Mouse (Mus musculus) limb, embryonic 10.5 days (tissue): Measurements from ENCODE around the gene Crlf1. TPM values are rescaled to one million over a fixed set of nuclear protein-coding genes. Genes with fewer than 3 reads are reported as not detected.
A peak's percentile ranks its signal among the peaks of the same experiment; 100 is the strongest.
"Not testable (repeated sequence)": the region's sequence is repeated elsewhere in the genome, so short reads cannot be mapped to it uniquely, and the experiment has no call there.

ENCODE experiments used
- DNase-seq: peaks from one replicate; pipeline ENCODE4 v3.0.0-alpha.2; 2017; ENCODE audit warnings: low spot score
- H3K27ac ChIP-seq: fragments of 300-500 bp; sonication (generic); 2 replicates; pipeline ENCODE4 v1.5.1; 2016; ENCODE audit warnings: mild to moderate bottlenecking
- H3K27me3 ChIP-seq: fragments of 300-500 bp; sonication (generic); 2 replicates; pipeline ENCODE4 v1.6.1; 2016; ENCODE audit warnings: low read depth, mild to moderate bottlenecking; ENCODE audit not compliant: poor library complexity, severe bottlenecking
- H3K36me3 ChIP-seq: fragments of 300-500 bp; sonication (generic); 2 replicates; pipeline ENCODE4 v1.6.1; 2016; ENCODE audit warnings: mild to moderate bottlenecking, moderate library complexity
- H3K4me1 ChIP-seq: fragments of 300-500 bp; sonication (generic); 2 replicates; pipeline ENCODE4 v1.6.1; 2016
- H3K4me3 ChIP-seq: fragments of 300-500 bp; sonication (generic); 2 replicates; pipeline ENCODE4 v1.5.1; 2016; ENCODE audit warnings: mild to moderate bottlenecking, moderate library complexity
- H3K9me3 ChIP-seq: fragments of 300-500 bp; sonication (generic); replicated peaks from 2 replicates; pipeline ENCODE4 v1.6.1; 2016; ENCODE audit warnings: mild to moderate bottlenecking
- WGBS: fragments of 180-500 bp; shearing (Covaris S2); methylation state at CpG from one replicate; pipeline ENCODE4 v1.1.7; 2016; 5-methylcytosine and 5-hydroxymethylcytosine counted together
- polyA plus RNA-seq: library from polyadenylated mRNA; unstranded; fragments of >200 nt; fragmentation: Nextera tagmentation; extraction: Ambion mirVana; gene quantifications from 2 replicates; pipeline ENCODE4 v1.2.1, GENCODE M21; 2016

The Crlf1 gene
- polyA plus RNA-seq, 1 experiment from 2014 or later: 126 TPM

GRCm38 (mm10) chr8:70506328-70507026 lies 13.5 kb downstream of the Crlf1 start, which contains the start of gene Rex1bd:
Rex1bd (minus strand) TSS chr8:70506752.
- H3K27ac ChIP-seq: peak within 1 kb of the TSS; percentile 97
- DNase-seq: peak; percentile 99
- H3K4me1 ChIP-seq: peaks cover 59% of the 10 kb centered on the region
- H3K4me3 ChIP-seq: peak within 1 kb of the TSS; percentile 77
- peaks cover 18% of the 10 kb centered on the region for H3K27me3 ChIP-seq
- H3K9me3 ChIP-seq: no peaks in the 10 kb centered on the region
- H3K36me3 ChIP-seq: peaks cover 33% of the 10 kb centered on the region
- WGBS: 2% methylated on average over 40 of the region's 40 CpGs

- no peak overlapping the region for H3K27ac ChIP-seq
- DNase-seq: no peak
- H3K36me3 ChIP-seq: peaks cover 37% of the 10 kb centered on the region
- peaks cover 13% of the 10 kb centered on the region for H3K27me3 ChIP-seq
- 45% methylated on average over 5 of the region's 5 CpGs for WGBS
- H3K9me3 ChIP-seq: no peaks in the 10 kb centered on the region
- H3K4me3 ChIP-seq: peak overlapping the region; percentile 77
- peaks cover 54% of the 10 kb centered on the region for H3K4me1 ChIP-seq
Measured at GRCm38 (mm10) chr8:70507027-70507393, 14.1 kb downstream of the Crlf1 start.

DNA sequence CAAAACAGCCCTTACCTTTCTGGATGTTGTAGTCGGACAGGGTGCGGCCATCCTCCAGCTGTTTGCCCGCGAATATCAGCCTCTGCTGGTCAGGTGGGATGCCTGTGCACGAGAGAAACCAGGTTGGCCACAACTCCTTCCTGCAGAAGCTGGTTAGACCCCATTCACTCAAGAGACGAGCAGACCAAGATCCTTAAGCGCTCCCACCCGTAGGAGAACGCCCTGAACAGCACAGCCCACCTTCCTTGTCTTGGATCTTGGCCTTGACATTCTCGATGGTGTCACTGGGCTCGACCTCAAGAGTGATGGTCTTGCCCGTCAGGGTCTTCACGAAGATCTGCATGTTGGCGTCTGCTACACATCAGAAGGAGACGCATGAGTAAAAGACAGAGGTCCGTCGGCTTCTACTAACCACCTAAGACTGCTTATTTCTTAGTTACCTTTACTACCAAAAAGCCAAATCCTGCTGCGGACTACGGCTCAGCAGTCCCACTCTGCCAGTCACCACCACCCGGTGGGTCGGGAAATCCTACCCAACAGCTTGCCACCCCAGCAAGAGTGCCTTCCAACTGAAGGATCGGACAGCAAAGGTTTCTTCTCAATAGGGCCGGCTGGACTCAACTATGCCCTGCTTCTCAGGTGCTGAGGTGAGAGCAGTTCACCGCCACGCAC lies 16.5 kb downstream of the Crlf1 start:
- Histone ChIP-seq H3K27ac (peak overlapping the region; percentile 97), H3K9me3 (no peaks in the 10 kb centered on the region), H3K27me3 (no peaks in the 10 kb centered on the region; the same call in 1 of the 2 replicates), H3K4me1 (peaks cover 30% of the 10 kb centered on the region), H3K36me3 (peaks cover 53% of the 10 kb centered on the region), H3K4me3 (peak overlapping the region; percentile 98)
- no peak for DNase-seq
- 11% methylated on average over 25 of the region's 25 CpGs for WGBS

- 2% methylated on average over 74 of the region's 74 CpGs for WGBS
- Histone ChIP-seq H3K27me3 (no peaks in the 10 kb centered on the region), H3K4me3 (peak within 1 kb of the TSS; percentile 98), H3K27ac (peak within 1 kb of the TSS; percentile 97), H3K9me3 (no peaks in the 10 kb centered on the region), H3K4me1 (peaks cover 20% of the 10 kb centered on the region), H3K36me3 (peaks cover 60% of the 10 kb centered on the region)
- peak; percentile 98 for DNase-seq
Measured at GRCm38 (mm10) chr8:70510228-70510915, 17.4 kb downstream of the Crlf1 start, which contains the start of gene Uba52. Uba52 (minus strand) TSS chr8:70510801.

DNA sequence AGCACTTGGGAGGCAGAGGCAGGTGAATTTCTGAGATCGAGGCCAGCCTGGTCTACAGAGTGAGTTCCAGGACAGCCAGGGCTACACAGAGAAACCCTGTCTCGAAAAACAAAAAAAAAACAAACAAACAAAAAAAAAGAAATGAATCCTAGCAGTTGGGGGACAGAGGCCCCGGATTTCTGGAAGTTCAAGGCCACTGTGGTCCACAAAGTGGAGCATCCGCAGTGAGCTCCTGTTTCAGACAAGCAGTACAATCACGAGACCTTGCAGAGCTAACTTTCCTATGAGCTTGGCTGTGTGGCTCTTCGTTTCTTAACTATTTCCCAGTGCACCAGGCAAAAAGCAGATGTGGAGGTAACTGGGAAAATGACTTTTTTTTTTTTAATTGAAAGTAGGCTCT lies 18.2 kb downstream of the Crlf1 start:
- peak overlapping the region; percentile 97 for H3K27ac ChIP-seq
- 90% methylated on average over 6 of the region's 6 CpGs for WGBS
- H3K4me1 ChIP-seq: peaks cover 12% of the 10 kb centered on the region
- not testable (repeated sequence) for DNase-seq, H3K9me3 ChIP-seq, H3K27me3 ChIP-seq
- H3K36me3 ChIP-seq: peaks cover 62% of the 10 kb centered on the region
- H3K4me3 ChIP-seq: peak overlapping the region; percentile 98

DNA sequence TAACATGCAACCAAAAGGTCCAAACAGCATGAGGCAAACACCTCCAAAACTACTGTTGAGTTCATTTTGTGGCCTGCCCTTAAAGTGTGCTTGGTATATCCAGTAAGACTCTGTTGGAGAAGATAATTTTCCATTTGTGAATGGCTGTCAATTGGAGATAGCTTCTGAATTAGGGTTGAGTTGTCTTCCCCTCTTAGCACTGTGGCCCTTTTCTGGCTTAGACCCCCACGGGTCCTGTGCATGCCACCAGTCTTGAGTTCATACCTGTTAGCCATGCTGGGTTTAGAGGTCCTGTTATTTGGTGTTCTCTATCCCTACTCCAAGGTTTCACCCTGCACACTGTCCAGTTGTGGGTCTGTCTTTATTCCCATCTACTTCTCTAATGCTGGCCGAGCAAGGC lies 18.8 kb downstream of the Crlf1 start:
- Histone ChIP-seq H3K36me3 (peaks cover 68% of the 10 kb centered on the region), H3K9me3 (no peaks in the 10 kb centered on the region), H3K4me3 (0 out of 2 replicates have a peak overlapping the region, but pooled peaks have one; percentile 98), H3K27ac (no peak overlapping the region), H3K27me3 (no peaks in the 10 kb centered on the region), H3K4me1 (peaks cover 11% of the 10 kb centered on the region)
- WGBS: 94% methylated on average over 2 of the region's 2 CpGs
- no peak for DNase-seq

DNA sequence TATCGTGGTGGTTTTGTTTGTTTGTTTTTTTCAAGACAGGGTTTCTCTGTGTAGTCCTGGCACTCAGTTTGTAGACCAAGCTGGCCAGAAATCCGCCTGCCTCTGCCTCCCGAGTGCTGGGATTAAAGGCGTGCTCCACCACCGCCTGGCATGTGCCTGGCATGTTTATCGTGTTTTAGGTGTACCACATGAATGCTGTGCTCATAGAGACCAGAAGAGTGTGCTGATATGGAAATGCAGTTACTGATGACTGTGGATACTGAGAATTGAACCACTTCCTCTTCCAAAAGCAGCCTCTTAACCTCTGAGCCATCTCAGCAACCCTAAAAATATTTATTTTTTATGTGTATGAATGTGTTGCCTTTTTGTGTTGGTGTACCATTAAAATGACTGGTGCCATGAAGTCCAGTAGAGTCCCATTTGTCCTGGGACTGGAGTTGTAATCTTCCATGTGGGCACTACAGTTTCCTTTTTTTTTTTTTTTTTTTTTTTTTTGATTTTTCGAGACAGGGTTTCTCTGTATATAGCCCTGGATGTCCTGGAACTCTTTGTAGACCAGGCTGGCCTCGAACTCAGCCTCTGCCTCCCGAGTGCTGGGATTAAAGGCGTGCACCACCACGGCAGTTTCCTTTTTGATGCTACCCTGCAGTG lies 19.4 kb downstream of the Crlf1 start:
- WGBS: 93% methylated on average over 11 of the region's 11 CpGs
- Histone ChIP-seq H3K36me3 (peaks cover 64% of the 10 kb centered on the region), H3K4me3 (no peak overlapping the region), H3K4me1 (peaks cover 11% of the 10 kb centered on the region), H3K27me3 (no peaks in the 10 kb centered on the region), H3K27ac (no peak overlapping the region), H3K9me3 (no peaks in the 10 kb centered on the region)
- DNase-seq: no peak

GRCm38 (mm10) chr8:70513441-70513840 lies 20.5 kb downstream of the Crlf1 start:
- H3K36me3 ChIP-seq: peaks cover 64% of the 10 kb centered on the region
- no peaks in the 10 kb centered on the region for H3K27me3 ChIP-seq
- no peak overlapping the region for H3K27ac ChIP-seq
- H3K4me3 ChIP-seq: no peak overlapping the region
- peaks cover 10% of the 10 kb centered on the region for H3K4me1 ChIP-seq
- no peaks in the 10 kb centered on the region for H3K9me3 ChIP-seq
- WGBS: 86% methylated on average over 2 of the region's 2 CpGs
- DNase-seq: no peak

- Histone ChIP-seq H3K9me3 (no peaks in the 10 kb centered on the region), H3K27me3 (no peaks in the 10 kb centered on the region), H3K27ac (no peak overlapping the region), H3K4me3 (no peak overlapping the region), H3K4me1 (peaks cover 11% of the 10 kb centered on the region), H3K36me3 (peaks cover 52% of the 10 kb centered on the region)
- DNase-seq: no peak
- WGBS: 73% methylated on average over 10 of the region's 10 CpGs
Measured at GRCm38 (mm10) chr8:70517940-70518643, 25.1 kb downstream of the Crlf1 start.

DNA sequence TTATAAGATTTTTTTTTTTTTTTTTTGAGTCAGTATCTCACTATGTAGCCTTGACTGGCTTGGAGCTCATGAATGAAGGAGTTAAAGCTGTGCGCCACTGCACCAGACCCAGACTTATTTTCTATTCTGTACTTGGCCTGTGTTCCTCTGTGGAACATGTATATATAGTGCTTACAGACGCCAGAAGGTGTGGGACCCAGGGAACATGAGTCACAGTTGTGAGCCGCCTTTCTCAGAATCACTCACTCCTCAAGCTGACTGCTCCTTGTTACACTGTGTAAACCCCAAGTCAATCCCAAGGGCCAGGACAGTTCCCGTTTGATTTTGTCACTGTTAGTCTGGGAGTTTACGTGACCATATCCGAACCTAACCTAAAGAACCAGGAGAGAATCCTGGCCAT lies 26.1 kb downstream of the Crlf1 start:
- H3K9me3 ChIP-seq: no peaks in the 10 kb centered on the region
- H3K27ac ChIP-seq: no peak overlapping the region
- no peak overlapping the region for H3K4me3 ChIP-seq
- peaks cover 42% of the 10 kb centered on the region for H3K36me3 ChIP-seq
- peaks cover 11% of the 10 kb centered on the region for H3K4me1 ChIP-seq
- DNase-seq: no peak
- WGBS: 93% methylated on average over 6 of the region's 6 CpGs
- no peaks in the 10 kb centered on the region for H3K27me3 ChIP-seq

DNA sequence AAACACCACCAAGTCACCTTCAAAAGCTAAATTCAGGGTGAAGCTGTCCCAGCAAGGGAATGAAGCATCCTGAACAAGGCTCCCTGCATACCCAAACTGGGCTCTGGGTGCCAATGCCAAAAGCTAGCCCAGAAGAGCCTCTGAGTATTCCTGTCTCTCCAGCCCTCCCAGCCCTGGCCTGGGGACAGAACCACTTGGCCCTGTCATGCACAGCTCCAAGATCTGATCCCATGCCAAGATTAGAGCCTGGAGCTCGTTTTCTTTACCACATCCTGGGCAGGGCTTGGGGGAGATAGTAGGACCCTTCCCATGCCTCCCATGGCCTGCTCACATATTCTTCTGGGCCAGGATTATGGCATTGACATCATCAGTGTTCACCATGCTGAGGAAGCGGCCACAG lies 26.6 kb downstream of the Crlf1 start:
- Histone ChIP-seq H3K36me3 (peaks cover 37% of the 10 kb centered on the region), H3K9me3 (no peaks in the 10 kb centered on the region)
- DNase-seq: no peak

More for the DNA sequence above, 26.6 kb downstream of the Crlf1 start:
- Histone ChIP-seq H3K27ac (no peak overlapping the region), H3K4me1 (peaks cover 11% of the 10 kb centered on the region), H3K4me3 (no peak overlapping the region), H3K27me3 (no peaks in the 10 kb centered on the region)
- 76% methylated on average over 2 of the region's 2 CpGs for WGBS
